Comparison of ENCODE assay signal across 8 mouse cellular contexts in genomic region chr11:19979338-19979737, GRCm38 (mm10). TPM values are rescaled to one million over a fixed set of nuclear protein-coding genes. Genes with fewer than 3 reads are reported as not detected.
A peak's percentile ranks its signal among the peaks of the same experiment; 100 is the strongest.
DNase-seq lines count a peak whose midpoint lies in the region; TF ChIP-seq lines count a peak whose summit lies in the region.

No protein-coding gene starts in this region.

- H3K27me3 ChIP-seq in cerebellum, adult 2 months (ENCODE audit: control insufficient read depth, insufficient read depth, low read length), result no peaks in the 10 kb centered on the region
- H3K27me3 ChIP-seq in forebrain, embryonic 10.5 days (ENCODE audit: poor library complexity, severe bottlenecking), result no peaks in the 10 kb centered on the region

- no peaks in the 10 kb centered on the region for H3K9me3 ChIP-seq in forebrain, embryonic 10.5 days

- peak; percentile 57 to 69 for DNase-seq in cerebellum, adult 2 months
- DNase-seq in cerebellum, adult 11-12 months, result no peak
- DNase-seq in right cerebral cortex, postnatal 25 days, result peak; percentile 56
- DNase-seq in right cerebral cortex, postnatal 10 days (ENCODE audit: low spot score in 2 of 2), result no peak
- peak; percentile 77 for DNase-seq in induced T-regulatory cell, adult 2 months (ENCODE audit: low read depth)
- peak; percentile 49 to 65 for DNase-seq in lung, postnatal 4 days
- DNase-seq in forebrain, embryonic 10.5 days (ENCODE audit: extremely low spot score, low spot score), result no peak
- no peak for DNase-seq in embryo, embryonic 10 days (ENCODE audit: low spot score)

- peaks cover 16% of the 10 kb centered on the region for H3K4me1 ChIP-seq in cerebellum, adult 2 months (ENCODE audit: control insufficient read depth, insufficient read depth, low read length)
- peaks cover 34% of the 10 kb centered on the region for H3K4me1 ChIP-seq in forebrain, embryonic 10.5 days

- H3K27ac ChIP-seq in cerebellum, adult 2 months (ENCODE audit: insufficient read depth, low read length), result peak overlapping the region; percentile 73
- H3K27ac ChIP-seq in forebrain, embryonic 10.5 days, result no peak overlapping the region

- no peak for TF ChIP-seq CTCF in cerebellum, adult 2 months (IDR thresholded peaks at IDR 0.05; ENCODE audit: borderline replicate concordance, insufficient read depth, low read depth, low read length)

- H3K36me3 ChIP-seq in forebrain, embryonic 10.5 days (replicated peaks), result peaks cover 22% of the 10 kb centered on the region

- peak overlapping the region; percentile 44 for H3K4me3 ChIP-seq in cerebellum, adult 2 months (replicated peaks; ENCODE audit: insufficient read depth, low read depth, low read length)
- no peak overlapping the region for H3K4me3 ChIP-seq in forebrain, embryonic 10.5 days

- no peak for TF ChIP-seq POLR2A in cerebellum, adult 2 months (IDR thresholded peaks at IDR 0.05; ENCODE audit: borderline replicate concordance, insufficient read depth, low read length)

- 41% methylated on average over 14 of the region's 14 CpGs for WGBS in cerebellum, adult 2 months
- 90% methylated on average over 14 of the region's 14 CpGs for WGBS in forebrain, embryonic 10.5 days

RNA-seq across cellular contexts. Expression of gene Spred2, which starts 55.2 kb away (rescaled TPM):
- polyA plus RNA-seq in cerebellum, adult 2 months (2012; rRNA removed), result 40.3 and 40.6 TPM in 2 replicates
- 7.1 and 7.3 TPM in 2 replicates for polyA plus RNA-seq in forebrain, embryonic 10.5 days (2016; fragmentation: Nextera tagmentation; extraction: Ambion mirVana)

Comparison
In these comparisons a context has a peak if more than half of its experiments do, and no peak if none do; other contexts are left out.
1. DNase-seq: peak in cerebellum, adult 2 months (2 of 2), right cerebral cortex, postnatal 25 days (single experiment), induced T-regulatory cell, adult 2 months (single experiment) and lung, postnatal 4 days (2 of 2); none in cerebellum, adult 11-12 months (single experiment), right cerebral cortex, postnatal 10 days (0 of 2), forebrain, embryonic 10.5 days (single experiment) and embryo, embryonic 10 days (single experiment).